Mouse (Mus musculus): ENCODE data around the gene Ccl12.

Ccl12 gene

DNA sequence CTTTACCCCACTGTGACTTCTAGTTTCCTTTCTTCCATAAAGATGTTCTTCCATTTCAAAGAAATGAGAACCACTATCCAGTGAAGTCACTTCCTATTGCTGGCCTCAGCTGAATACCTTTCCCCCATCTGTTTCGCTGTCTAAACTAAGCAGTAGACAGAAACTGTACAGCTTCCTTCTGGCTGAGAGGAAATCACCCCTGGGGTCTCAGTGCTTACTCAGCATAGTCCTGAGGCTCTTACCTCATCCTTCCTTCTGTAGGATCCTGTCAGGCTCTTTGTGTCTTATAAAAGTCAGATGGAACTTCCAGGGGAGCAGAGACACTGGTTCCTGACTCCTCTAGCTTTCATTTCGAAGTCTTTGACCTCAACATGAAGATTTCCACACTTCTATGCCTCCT is at the start of gene Ccl12:
TSS of gene Ccl12 (plus strand) at position 317 of the 400 bp plus-strand sequence.
- DNase-seq (ENCODE audit: low spot score in 2 of 2) = no peak

DNA sequence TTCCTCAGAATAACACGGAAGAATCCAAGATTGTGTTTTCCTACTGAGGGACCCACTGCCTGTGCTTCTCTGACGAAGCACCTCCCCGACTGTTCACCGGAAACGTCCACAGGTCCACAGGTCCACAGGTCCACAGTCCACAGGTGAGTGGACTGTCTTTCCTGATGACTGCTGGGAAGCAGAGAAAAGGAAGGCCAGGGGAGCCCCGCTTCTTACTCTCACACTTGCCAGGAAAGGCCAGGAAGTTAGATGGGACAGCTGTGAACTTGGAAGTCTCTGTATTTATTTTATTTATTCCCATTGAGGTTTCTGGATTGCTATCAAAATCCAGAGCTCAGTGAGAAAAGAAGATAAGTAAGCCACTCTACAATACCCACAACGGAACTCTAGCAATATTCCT is 47.8 kb upstream of the Ccl12 start:
- no peak for DNase-seq (ENCODE audit: low spot score in 2 of 2)

DNA sequence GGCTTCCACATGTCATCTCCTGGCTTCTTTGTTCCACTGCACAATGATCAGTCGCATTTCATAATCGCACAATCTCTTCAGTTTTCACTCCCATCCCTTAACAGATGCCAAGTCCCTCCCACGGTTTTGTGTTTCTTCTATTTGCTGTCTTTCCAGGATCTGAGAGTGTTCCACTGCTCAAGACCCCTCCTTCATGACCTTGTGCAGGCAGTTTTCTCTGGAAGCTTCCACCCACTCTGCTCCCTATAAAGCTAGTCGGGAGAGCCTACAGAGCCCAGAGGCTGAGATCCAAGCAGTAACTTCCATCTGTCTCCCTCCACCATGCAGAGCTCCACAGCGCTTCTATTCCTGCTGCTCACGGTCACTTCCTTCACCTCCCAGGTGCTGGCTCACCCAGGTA is 44.0 kb upstream of the Ccl12 start, which contains the start of gene Ccl11:
TSS of gene Ccl11 (plus strand) at position 178 of the 400 bp plus-strand sequence.
- no peak for DNase-seq (ENCODE audit: low spot score in 2 of 2)

DNA sequence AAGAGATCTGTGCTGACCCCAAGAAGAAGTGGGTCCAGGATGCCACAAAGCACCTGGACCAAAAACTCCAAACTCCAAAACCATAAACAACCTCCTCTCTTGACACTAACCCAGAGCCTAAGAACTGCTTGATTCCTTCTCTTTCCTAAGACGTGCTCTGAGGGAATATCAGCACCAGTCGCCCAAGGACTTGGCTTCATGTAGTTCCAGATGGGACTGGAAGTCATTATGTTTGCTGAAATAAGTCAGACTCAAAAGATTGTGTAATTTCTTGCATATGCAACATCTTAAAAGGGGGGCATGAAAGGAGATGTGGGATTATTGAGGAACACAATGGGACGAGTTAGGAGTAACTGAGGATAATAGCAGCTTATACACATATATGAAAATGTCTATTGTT is 39.4 kb upstream of the Ccl12 start:
- no peak for DNase-seq (ENCODE audit: low spot score in 2 of 2)

DNA sequence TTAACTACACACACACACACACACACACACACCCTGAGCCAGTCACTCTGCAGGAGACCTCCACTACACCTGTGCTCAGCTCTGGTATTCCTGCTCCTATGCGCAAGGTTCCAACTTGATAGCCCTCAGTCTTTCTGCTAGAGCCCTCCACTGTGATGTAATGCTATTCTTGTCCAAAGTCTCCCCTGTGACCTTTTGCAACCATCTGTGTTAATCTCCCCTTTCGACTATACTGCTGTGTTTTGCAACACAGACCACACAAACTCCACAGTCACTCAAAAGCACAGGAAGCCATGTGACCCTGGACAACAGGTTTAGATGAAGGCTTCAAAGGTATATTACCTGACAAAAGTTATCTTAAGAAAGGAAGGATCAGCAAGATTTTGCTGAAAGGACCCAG is 38.2 kb upstream of the Ccl12 start:
- no peak for DNase-seq (ENCODE audit: low spot score in 2 of 2)

DNA sequence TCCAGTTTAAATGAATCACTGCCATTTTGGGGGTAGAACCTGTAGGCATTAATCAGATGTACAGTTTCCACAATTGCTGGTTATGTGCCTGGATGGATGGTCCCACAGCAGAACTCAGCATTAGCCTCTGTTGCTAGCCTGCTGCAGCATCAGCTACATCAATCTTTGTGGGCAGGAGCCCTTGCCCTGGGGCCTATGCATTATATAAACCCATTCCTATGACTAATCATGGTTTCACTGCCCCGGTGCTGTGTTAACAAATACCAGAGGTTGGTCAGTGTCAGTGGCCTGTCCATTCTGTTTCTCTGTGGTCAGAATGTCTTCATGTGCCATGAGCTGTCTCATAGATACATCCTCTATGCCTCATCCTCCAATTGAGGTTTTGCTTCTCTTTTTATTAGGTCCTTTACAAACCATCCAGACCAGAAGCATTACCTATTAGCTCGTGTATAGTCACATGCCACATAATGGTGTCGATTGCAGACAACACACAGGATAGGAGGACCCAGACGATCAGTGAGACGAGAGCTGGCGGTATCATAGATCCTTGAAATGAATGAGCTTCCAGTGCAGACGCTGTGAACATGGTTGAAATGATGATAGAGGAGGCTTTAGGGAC is 34.6 kb upstream of the Ccl12 start:
- no peak for DNase-seq (ENCODE audit: low spot score in 2 of 2)

DNA sequence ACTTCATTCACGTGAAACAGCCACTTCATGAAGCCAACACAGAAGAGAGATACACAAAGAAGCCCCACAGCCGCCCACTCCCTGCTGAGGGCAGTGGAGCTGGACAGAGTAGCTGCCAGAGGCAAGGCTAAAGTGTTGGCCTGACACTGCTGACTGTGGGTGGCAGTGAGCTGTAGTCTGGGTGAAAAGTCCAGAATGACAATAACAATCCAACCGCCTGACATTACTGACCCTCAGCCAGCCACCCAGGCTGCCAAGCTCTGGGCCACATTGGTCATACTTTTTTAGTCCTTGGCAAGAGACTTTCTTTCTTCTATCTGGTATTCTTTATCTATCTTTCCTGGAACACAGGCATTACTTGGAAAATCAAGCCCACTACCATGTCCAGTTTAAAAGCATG is 30.6 kb upstream of the Ccl12 start:
- DNase-seq (ENCODE audit: low spot score in 2 of 2) = no peak

DNA sequence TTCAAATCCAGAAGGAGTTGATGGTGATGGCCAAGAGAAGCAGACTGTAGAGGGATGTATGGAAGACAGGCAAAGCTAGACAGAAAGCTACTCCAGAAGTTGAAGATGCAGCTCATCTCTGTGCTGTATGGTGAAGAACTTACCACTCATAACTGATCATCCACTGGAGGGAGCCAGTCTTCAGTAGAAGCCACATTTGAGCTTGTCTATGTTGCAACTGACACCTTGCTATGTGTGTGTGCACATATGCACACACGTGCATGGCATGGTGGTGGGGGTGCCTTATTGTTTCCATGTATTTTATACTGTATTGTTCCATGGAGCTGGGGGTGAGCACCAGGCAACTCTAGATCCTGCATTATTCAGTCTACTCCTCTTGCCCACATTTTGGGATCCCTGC is 29.3 kb upstream of the Ccl12 start:
- DNase-seq (ENCODE audit: low spot score in 2 of 2) = no peak

DNA sequence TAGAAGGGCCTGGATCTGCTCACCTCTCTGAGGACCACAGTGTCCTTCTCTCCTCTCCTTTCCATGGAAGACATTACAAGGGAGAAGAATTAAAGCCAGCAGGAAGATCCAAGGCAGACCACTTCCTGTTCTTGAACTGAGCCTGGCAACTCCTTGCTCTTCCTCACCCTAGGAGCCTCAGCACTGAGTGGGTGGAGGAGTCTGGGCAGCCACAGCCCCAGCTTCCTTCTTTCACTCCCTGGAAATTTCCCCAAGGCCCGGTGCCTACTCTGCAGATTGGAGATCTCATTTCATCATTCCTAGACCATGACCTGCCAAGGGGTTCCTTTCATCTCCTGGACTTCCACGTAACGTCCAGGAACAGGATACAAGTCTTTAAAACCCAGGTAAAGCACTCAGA is 28.7 kb upstream of the Ccl12 start:
- DNase-seq (ENCODE audit: low spot score in 2 of 2) = no peak

DNA sequence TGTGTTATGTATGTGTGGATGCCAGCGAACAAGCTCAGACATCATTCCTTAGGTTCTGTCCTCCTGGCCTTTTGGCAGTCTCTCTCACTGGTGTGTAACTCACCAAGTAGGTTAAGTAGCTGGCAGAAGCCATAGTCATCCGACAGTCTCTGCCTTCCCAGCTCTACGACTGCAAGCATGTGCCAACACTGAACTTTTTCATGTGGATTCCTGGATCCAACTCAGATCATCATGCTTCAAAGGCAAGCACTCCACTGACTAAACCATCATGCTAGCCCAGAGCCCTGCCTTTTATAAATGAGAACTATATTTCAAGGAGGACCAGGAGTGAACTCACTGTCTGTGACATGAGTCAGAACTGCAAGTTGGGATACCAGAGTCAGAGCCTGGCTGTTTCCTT is 28.0 kb upstream of the Ccl12 start:
- DNase-seq (ENCODE audit: low spot score in 2 of 2) = no peak

DNA sequence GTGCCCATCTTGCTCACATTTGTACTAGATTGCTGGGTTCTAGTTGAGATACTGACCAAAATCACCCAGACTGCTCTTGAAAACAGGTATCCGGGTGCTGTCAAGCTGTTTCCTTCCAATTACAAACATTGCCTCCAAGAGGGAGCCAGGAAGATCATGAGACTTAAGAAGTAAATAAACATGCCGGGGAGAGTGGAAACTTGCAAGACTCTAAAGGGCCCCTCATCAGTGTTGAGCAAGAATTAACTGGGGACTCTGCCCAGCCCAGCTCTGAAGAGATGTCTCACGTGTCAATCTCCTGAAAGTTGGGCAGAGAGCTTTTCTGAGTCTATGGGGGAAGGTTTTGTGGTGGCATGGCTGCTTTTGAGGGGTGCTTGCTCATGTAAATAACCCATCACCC is 24.6 kb upstream of the Ccl12 start:
- DNase-seq (ENCODE audit: low spot score in 2 of 2) = no peak

DNA sequence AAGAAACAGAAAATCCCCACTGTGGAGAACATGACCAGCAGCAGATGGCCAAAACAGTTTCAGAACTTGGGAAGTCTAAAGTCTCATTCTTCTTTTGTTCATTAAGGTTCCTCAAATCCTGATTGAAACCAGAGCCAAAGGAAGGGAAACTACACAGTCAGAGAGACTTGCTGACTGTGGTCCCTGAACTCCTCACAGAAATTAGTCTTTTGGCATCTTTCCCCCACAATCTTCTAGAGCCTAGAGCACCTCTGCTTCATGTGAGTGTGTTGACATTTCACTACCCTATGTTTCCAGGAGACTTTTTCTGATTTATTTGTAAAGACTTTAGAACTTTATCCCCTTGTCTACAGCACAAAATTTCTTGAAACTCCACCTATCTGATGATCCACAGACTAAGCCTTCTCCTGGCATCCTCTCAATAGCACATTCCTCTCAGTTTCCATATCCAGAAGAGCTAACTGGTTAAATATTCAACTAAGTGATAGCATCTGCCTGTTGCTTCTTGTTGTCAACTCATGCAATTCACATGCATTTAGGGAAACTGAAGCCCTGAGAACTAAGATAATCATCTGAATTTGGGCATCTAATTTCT is 23.4 kb upstream of the Ccl12 start:
- no peak for DNase-seq (ENCODE audit: low spot score in 2 of 2)

DNA sequence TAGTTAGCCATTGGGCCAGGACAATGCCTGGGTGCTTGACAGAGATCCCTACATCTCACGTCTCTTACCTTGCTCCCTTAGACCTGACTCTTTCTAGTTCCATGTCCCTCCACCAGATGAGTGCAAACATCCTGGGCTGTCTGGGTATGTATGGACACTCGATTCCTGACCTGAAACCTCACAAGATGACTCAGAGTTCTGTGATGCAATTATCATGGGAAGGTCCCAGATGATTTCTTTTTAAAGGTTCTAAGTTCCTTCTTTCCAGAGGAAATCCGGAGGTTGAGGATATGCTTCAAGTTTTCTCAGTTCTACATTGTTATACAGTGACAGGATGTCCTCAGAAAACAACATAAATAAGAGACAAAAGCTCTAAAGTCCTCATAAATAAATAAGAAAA is 20.8 kb upstream of the Ccl12 start:
- DNase-seq (ENCODE audit: low spot score in 2 of 2) = no peak

DNA sequence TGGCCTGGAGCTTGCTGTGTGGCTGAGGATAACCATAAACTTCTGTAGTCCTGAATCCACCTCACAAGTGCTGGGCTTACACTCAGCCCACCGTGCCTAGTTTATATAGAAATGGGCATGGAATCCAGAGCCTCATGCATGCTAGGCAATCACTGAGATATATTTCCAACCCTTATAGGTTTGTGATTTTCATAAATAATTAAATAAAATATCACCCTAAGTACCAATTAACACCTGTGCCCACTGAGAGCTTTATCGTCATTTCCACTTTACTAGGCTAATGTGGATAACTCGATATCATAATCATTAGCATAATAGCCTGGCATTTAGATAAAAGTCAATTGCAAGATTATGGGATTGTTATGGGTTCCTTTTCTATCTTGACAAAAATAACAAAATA is 17.3 kb upstream of the Ccl12 start:
- no peak for DNase-seq (ENCODE audit: low spot score in 2 of 2)

DNA sequence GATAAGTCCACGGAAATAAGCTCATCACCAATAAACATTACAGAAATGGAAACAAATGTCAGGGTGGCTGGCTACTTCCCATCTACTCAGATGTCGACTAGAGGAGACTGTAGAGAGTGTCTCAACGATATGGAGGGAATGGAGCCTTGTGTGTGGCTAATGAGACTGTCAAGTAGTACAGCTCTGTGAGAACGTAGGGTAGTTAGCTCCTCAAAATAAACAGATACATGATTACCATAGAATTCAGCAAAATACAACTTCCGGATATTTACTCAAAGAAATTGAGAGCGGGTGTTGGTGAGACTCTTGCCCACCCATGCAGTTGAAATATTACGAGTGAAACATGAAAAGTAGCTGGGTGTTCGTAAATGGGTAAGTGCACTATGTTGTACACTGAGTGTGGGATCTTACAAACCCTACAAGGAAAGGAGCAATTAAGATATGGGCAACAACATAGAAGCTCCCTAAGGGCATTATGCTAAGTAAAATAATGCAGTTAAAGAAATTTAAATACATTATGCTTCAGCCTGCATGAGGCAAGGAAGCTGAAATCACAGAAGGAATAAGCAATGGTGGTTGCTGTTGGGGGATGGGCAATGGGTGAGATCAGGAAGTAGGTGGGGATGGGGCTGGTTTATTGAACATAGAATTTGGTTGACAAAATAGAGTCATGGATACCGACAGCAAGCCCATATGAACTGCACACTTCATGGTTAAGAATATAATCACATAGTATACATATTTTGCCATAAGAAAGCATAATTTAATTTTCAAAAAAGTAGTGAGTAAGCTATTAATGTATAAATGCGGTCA is 1.9 kb upstream of the Ccl12 start:
- DNase-seq (ENCODE audit: low spot score in 2 of 2) = no peak

DNA sequence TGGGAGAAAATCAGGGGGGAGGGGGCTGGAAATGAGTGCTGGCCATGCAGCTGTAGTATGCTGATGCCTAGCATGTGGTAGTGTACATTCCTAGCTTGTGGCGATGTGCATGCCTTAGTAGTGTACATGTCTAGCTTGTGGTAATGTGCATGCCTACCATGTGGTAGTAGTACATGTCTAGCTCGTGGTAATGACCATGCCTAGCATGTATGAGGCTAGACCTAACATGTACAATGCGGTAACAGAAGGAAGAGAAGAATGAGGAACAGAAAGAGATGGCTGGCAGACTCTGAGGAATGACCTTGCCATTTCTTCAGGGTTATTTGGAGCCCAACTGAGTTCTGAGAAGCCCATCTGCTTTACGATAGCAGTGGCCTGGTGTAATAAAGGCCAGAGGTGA is 558 bp upstream of the Ccl12 start:
- DNase-seq (ENCODE audit: low spot score in 2 of 2) = no peak

DNA sequence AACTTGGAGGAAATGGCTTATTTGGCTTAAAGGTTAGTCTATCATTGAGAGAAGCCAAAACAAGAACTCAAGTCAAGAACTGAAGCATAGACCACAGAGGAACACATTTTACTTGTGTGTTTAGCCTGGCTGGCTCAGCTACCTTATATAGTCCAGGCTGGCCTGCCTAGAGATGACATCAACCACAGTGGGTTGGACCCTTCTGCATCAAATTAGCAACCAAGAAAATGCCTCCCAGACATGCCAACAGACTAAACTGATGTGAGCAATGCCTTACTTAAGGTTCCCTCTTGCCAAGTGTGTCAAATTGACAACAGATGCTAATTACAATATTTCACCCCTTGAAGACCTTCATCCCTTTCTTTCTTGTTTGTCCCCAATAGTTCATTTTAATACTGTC is 8.0 kb downstream of the Ccl12 start:
- DNase-seq (ENCODE audit: low spot score in 2 of 2) = no peak

DNA sequence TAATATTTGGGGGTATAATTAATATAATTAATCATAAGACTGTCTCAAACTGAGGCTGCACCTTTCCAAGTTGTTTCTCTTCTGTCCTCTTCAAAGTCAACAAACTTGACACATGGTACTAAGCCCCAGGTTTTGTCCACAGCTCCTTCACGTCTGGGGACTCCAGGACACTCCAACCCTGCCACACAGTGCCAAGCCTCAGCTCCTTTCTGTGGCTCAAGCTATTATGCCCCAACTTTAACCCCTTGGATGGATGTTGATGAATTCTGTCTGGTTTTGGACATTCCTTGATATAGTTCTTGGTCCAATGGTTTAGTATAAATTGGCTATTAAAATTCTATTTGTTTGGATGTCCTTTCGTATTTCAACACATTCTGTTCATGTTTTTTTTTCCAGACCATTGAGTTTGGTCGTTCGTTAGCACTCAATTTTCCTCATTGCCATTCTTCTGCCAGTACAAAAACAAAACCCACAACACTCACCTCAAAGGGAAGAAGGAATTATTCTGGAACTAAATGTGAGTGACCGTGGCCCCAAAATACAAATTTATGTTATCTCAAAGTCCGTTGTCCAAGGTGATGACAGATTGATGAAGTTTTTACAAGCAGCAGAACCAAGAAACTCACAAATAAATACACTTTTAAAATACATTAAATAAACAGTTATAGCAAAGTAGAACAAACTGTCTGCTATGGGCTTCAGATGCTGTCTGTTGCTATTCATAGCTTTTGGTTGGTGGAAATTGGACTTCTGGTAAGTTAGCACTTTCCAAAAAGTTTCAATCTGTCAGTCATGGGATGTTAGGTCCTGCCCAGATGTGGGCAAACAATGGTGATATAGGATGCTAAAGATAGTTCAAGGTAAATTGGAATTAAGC is 9.0 kb downstream of the Ccl12 start:
- DNase-seq (ENCODE audit: low spot score in 2 of 2) = no peak

DNA sequence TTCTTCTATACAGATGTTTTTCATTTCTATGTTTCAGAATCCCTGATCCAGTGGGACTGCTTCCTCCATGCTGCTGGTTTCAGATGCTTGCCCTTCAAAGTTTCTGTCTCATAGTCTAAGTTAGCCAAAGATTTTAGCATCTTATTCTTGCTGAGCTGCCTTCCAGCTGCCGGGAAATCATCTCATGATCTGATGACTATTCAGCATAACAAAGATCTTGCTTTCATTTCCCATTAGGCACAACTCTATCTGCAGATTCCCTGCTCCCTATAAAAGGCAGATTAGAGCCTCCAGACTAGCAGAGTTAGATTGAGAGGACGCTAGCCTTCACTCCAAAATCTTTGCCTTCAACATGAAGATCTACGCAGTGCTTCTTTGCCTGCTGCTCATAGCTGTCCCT is 13.2 kb downstream of the Ccl12 start, which contains the start of gene Ccl8:
TSS of gene Ccl8 (plus strand) at position 301 of the 400 bp plus-strand sequence.
- no peak for DNase-seq (ENCODE audit: low spot score in 2 of 2)

DNA sequence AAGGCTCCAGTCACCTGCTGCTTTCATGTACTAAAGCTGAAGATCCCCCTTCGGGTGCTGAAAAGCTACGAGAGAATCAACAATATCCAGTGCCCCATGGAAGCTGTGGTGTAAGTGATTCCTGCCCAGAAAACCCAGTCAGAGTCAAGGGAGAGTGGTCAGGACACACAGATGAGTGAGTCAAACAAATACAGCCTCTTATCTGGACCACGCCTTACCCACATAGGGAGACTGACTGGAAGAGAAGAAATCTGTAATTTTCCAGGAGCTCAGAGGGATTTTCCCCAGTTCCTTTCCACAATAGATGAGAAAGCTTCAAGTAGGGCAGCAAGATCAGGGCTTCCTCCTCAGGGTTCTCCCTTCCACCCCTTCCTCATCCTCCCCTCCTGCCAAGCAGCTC is 14.4 kb downstream of the Ccl12 start:
- no peak for DNase-seq (ENCODE audit: low spot score in 2 of 2)

DNA sequence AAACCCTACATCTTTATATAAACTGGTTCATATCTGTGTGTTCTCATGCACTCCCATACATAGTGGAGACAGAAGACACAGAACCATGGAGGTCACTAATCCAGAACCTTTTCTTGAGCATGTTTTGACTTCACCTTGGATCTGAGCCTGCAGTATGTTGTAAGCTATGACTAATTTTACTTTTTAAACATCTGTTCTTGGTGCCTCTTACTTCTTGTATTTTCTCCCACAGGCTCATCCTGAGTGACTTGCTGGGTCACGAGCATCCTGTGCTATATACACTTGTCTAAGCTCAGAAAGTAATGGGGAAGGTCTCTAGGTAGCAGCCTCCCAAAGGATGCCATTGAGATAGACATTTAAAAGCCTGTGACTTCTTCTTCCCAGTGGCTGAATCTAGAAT is 31.3 kb downstream of the Ccl12 start:
- no peak for DNase-seq (ENCODE audit: low spot score in 2 of 2)

DNA sequence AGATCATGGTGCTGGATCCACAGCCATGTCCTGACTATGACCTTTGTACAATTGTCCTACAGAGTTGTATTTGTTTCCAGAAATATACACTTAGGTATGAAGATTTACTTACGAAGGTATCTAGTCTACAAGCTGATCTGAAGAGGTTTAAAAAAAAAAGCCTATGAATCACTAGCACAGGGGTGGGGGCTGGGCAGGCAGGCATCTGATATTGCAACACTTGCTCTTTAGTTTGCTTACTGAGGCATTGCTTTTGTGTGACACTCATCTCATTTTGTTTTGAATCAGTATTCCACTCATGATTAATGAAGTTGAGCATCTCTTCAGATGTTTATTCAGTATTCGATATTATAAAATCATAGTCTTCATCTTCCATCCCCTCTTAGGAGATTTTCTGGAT is 34.6 kb downstream of the Ccl12 start:
- DNase-seq (ENCODE audit: low spot score in 2 of 2) = no peak
